Mouse (Mus musculus) embryo, embryonic 9.5 days (tissue): ENCODE results near the gene Dbh.

Experiments used
- DNase-seq: peaks from one replicate; pipeline ENCODE4 v3.0.0-alpha.2; 2017; ENCODE audit errors: extremely low spot score

Gene Dbh

DNA sequence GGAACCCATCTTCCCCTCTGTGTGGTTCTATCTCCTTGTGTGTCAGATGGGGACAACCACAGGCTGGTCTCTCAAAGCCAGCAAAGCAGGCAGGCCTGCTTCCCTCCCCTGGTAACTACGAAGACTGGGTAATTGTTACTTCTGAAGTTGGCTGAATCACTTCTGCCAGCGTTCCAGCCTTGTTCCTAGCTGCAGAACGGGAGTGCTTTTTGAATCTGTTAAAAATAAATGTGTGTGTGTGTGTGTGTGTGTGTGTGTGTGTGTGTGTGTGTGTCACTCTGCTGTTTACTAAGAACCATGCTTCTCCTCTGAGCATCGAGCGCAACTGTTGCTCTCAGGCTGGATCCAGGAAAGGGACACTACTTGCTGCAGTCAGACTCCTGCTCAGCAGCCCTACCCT, 1.2 kb upstream of the Dbh start:
- no peak for DNase-seq

DNA sequence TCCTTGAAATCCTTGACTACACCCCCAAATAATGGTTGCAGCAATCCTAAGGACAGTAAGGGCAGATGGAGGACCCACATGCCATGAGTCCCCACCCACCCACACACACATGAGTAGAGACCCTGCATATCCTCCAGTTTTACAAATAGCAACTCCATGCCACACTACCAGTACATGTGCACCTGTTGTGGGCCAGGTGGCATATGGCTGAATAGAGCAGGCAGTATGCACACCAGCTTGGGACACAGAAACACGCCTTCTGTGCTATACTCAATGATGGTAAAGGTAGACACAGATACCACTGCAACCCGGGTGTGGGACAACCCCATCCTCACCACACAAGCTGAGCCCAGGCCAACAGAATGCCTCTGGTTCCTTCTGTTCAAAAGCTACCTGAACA, 1.0 kb downstream of the Dbh start:
- no peak for DNase-seq

- no peak for DNase-seq
These were observed 2.0 kb downstream of the Dbh start for GRCm38 (mm10) chr2:27166999-27167398.

- DNase-seq: no peak
These were observed 9.2 kb downstream of the Dbh start for GRCm38 (mm10) chr2:27174242-27174641.

DNA sequence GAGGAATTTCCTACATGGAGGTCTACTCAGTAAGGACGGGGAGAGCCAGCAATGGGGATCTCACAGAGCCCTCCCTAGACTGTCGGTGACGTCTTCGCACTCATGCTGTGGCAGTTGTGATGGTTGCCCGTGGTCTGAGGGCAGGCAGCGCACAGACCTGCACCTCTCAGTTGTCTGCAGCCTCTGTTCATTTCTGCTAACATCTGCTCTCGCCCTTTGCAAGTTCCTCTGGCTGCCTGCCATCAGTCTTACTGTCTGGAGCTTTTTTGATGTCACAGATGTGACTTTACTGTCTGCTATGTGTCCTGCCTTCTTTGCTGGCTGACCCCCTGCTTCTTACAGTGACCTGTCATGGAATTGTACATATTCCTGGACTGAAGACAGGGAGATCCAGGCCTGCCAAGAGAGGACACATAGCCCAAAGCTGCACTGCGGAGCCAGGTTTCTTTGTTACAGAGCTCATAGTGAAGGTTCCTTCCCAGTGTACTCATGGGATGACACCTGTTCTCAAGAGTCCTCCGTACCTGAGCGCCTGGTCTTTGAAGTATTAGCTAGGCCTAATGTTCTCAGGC, 10.7 kb downstream of the Dbh start:
- no peak for DNase-seq

DNA sequence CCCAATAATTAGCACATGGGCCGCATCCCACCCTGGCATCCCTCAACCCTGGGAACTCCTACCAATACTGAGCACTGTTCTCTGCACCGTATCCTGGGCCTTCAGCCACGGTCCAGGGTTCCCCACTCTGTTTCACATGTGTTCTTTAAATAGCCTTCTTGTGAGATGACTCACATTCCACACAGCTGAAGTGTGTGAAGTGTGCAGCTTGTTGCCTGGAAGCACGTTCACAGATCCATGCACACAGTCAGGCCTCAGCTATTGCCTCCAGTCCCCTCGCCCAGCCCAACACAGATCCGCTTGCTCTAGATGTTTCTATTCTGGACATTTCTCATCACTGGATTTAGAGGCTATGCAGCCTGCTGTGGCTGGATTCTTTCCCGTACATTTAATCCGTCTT, 14.1 kb downstream of the Dbh start:
- no peak for DNase-seq

GRCm38 (mm10) chr2:27181907-27182306, 16.9 kb downstream of the Dbh start:
- DNase-seq: no peak

DNA sequence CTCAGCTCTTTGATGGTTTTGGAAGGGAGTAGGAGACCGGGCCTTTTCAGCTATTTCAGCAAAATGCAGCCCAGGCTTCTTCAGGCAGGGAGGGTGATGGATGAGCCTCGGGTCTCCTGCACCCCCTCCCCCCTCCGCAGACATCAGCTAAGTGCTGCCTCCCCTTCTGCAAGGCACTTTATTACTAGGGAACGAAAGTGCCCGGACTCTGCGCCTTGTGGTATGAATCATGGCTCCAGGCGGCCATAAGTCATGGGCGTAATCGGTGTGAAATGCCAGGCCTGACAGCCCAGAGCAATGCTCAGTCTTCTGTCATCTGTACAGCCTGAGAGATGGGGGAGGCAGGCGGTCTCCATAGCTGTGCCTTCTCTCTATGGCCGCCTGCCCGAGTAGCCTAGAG, 18.7 kb downstream of the Dbh start:
- peak; percentile 40 for DNase-seq

DNA sequence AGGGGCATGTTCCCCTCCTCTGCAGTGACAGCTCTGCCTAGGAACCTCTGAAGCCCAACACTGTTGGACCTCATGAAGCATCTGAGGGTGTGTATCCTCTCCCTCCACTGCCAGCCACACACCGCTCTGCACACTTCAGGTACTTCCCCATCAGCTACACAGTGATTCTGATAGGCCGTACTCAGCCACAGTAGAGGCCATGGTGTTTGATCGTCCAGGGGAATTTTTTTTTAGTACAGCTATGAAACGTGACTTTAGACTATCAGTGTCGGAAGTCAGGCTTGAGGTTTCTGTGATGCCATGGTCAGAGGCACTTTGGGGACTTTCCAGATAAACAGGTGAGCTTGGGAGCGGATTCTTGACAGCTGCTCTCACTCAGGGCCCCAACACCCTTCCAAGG, 22.5 kb downstream of the Dbh start:
- no peak for DNase-seq

DNA sequence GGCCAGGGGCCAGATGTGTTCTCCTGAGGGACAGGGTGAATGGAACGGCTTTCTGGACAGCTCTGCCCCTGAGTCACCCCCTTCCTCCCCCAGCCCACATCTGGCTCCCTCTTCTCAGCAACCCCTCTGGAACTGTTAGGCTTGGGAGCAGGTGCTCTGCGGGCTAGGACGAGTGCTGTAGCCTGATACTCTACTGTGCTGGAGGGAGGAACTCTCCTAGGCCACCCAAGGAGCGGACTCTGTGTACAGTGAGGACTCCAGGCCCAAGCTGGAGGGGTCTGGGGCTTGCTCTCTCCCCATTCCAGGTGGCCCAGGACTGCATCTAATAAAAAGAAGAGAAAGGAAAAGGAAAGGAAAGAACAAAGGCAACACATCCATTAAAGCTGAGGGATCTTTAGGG, 25.0 kb downstream of the Dbh start:
- no peak for DNase-seq

GRCm38 (mm10) chr2:27198551-27199246, 33.7 kb downstream of the Dbh start:
- DNase-seq: no peak

GRCm38 (mm10) chr2:27200586-27200985, 35.6 kb downstream of the Dbh start:
- no peak for DNase-seq

- DNase-seq: no peak
These were observed 40.6 kb downstream of the Dbh start for GRCm38 (mm10) chr2:27205666-27206065.

GRCm38 (mm10) chr2:27206128-27206797, 41.2 kb downstream of the Dbh start:
- DNase-seq: no peak

GRCm38 (mm10) chr2:27207126-27207525, 42.1 kb downstream of the Dbh start:
- no peak for DNase-seq

GRCm38 (mm10) chr2:27209370-27209769, 44.3 kb downstream of the Dbh start:
- no peak for DNase-seq

DNA sequence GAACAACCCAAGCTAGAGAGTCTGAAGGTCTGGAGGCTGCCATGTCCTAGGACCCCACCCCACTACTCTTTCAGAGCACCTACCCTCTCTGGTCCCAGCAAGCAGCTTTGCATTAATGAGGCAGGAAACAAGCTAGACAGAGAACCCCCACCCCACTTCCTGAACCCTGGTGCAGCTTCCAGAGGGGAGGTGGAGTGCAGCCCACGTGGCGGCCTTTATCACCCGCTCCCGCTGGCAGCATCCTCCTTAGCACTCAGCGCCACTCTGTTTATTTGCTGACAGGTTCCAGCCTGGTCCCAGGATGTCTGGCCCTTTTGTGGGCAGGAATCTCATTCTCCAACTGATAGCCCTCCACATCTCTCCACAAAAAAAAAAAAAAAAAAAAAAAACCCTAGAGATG, 44.8 kb downstream of the Dbh start:
- DNase-seq: peak; percentile 21

DNA sequence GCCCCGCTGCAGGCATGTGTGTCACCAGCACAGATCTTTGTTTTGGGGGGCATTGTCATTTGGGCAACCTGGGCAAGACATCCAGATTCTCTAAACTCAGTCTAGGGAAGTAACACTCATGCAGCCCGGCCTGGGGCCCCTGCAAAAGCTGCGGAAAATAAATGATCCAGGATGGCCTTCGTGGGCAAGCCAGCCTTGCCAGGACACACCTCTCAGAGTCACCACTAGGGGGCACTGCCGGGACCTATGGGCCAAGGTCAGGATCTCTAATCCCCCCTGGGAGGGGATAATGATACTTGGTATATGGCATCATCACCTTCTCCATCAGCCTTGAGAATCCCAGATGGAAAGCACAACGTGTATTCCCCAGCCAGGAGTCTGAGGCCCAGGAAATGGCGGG, 45.2 kb downstream of the Dbh start:
- peak; percentile 45 for DNase-seq

GRCm38 (mm10) chr2:27210676-27211210, 45.7 kb downstream of the Dbh start:
- DNase-seq: no peak

- DNase-seq: no peak
These were observed 47.2 kb downstream of the Dbh start for GRCm38 (mm10) chr2:27211966-27212893.

GRCm38 (mm10) chr2:27215537-27215936, 50.5 kb downstream of the Dbh start:
- DNase-seq: no peak

DNA sequence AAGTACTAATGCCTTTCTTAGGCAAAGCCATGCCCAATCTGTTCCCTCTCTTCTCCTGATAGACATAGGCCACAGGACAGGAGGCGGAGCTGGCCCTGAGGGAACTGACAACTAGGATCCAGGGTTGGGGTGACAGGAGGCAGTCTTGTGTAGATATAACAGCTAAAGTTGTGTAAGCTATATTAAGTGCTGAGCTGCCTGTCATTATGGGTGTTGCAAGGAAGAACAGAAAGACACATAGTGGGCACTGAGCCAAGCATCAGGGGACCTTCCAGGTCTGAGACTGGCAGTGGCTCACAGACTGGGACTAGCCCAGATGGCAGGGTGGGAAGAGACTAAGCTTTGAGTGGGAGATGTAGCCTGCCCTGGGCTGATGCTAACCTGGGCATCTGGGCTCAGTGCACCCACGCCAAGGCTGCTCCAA, 53.1 kb downstream of the Dbh start:
- no peak for DNase-seq
